Mouse (Mus musculus): ENCODE measurements at regions not wholly inside any gene's neighbourhood (a gene's known extent, or its start where the extent isn't known, plus 50 kb on each side); places are given as distances from the start of the nearest gene placed in this dataset.

- TF ChIP-seq CTCF (IDR thresholded peaks at IDR 0.05; ENCODE audit: borderline replicate concordance, insufficient read depth, low read length) (no peak), POLR2A (IDR thresholded peaks at IDR 0.05; ENCODE audit: low read depth, low read length) (no peak)
Observed at GRCm38 (mm10) chr1:163576411-163576810, 148.6 kb downstream of the Mettl11b start.
